In the genomic region with DNA sequence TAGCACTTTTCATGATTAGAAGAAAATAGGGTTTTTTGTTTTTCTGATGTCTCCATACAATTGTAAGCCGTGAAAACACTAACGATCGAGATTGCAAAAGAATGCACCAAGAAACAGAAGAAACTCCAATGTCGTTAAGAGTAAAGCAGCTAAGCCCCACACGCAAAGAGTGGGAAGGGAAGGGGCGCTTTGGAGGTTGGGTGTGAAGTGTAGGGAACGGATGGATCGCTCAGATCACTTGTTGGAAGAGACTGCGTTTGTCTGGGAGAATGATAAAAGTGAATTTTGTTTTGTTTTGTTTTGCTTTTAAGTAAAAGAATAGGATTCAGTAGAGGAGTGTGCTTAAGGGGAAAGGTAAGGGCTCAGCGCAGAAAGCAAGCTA, we compare ENCODE assay signal across 8 mouse cellular contexts. TPM values are rescaled to one million over a fixed set of nuclear protein-coding genes. Genes with fewer than 3 reads are reported as not detected.
A peak's percentile ranks its signal among the peaks of the same experiment; 100 is the strongest.
DNase-seq lines count a peak whose midpoint lies in the region; ATAC-seq and TF ChIP-seq lines count a peak whose summit lies in the region.

No protein-coding gene starts in this region.

- no peaks in the 10 kb centered on the region for H3K9me3 ChIP-seq in kidney, postnatal 0 days (replicated peaks; ENCODE audit: low read length)
- H3K9me3 ChIP-seq in embryonic facial prominence, embryonic 14.5 days (ENCODE audit: control insufficient read depth, low read length), result no peaks in the 10 kb centered on the region
- H3K9me3 ChIP-seq in intestine, embryonic 15.5 days, result no peaks in the 10 kb centered on the region
- no peaks in the 10 kb centered on the region for H3K9me3 ChIP-seq in neural tube, embryonic 13.5 days

- no peak for TF ChIP-seq CTCF in kidney, postnatal 0 days (IDR thresholded peaks at IDR 0.05; ENCODE audit: low read depth)

- 11% methylated on average over 10 of the region's 10 CpGs for WGBS in kidney, postnatal 0 days
- 8% methylated on average over 10 of the region's 10 CpGs for WGBS in embryonic facial prominence, embryonic 14.5 days
- 25% methylated on average over 10 of the region's 10 CpGs for WGBS in intestine, embryonic 15.5 days
- 4% methylated on average over 10 of the region's 10 CpGs for WGBS in neural tube, embryonic 13.5 days

- no peak overlapping the region for H3K27ac ChIP-seq in kidney, postnatal 0 days
- no peak overlapping the region for H3K27ac ChIP-seq in embryonic facial prominence, embryonic 14.5 days (replicated peaks; ENCODE audit: low read depth, low read length)
- no peak overlapping the region for H3K27ac ChIP-seq in intestine, embryonic 15.5 days
- H3K27ac ChIP-seq in neural tube, embryonic 13.5 days (replicated peaks), result no peak overlapping the region

- H3K4me1 ChIP-seq in kidney, postnatal 0 days (replicated peaks; ENCODE audit: insufficient read depth, low read length), result peaks cover 10% of the 10 kb centered on the region; the same call in 1 of the 2 replicates
- no peaks in the 10 kb centered on the region for H3K4me1 ChIP-seq in embryonic facial prominence, embryonic 14.5 days (ENCODE audit: control insufficient read depth, insufficient read depth, low read length)
- H3K4me1 ChIP-seq in intestine, embryonic 15.5 days (replicated peaks), result peaks cover 11% of the 10 kb centered on the region; the same call in 1 of the 2 replicates
- H3K4me1 ChIP-seq in neural tube, embryonic 13.5 days (replicated peaks), result peaks cover 26% of the 10 kb centered on the region

- peak overlapping the region; percentile 57 for H3K4me3 ChIP-seq in kidney, postnatal 0 days (replicated peaks; ENCODE audit: low read depth, low read length)
- peak overlapping the region; percentile 65 for H3K4me3 ChIP-seq in embryonic facial prominence, embryonic 14.5 days (ENCODE audit: low read depth, low read length)
- peak overlapping the region; percentile 61 for H3K4me3 ChIP-seq in intestine, embryonic 15.5 days (replicated peaks)
- H3K4me3 ChIP-seq in neural tube, embryonic 13.5 days, result peak overlapping the region; percentile 68

- ATAC-seq in kidney, postnatal 0 days (replicated peaks; ENCODE audit: low FRiP score, low read depth), result no peak
- no peak for ATAC-seq in embryonic facial prominence, embryonic 14.5 days (ENCODE audit: low read depth)
- ATAC-seq in intestine, embryonic 15.5 days, result no peak
- no peak for ATAC-seq in neural tube, embryonic 13.5 days (ENCODE audit: low read depth)

- peak overlapping the region; percentile 99 for H3K4me2 ChIP-seq in kidney, postnatal 0 days (ENCODE audit: low read length)
- peak overlapping the region; percentile 98 for H3K4me2 ChIP-seq in embryonic facial prominence, embryonic 14.5 days (ENCODE audit: low read depth, low read length)
- H3K4me2 ChIP-seq in intestine, embryonic 15.5 days (replicated peaks), result peak overlapping the region; percentile 100
- peak overlapping the region; percentile 96 for H3K4me2 ChIP-seq in neural tube, embryonic 13.5 days

- DNase-seq in kidney, postnatal 0 days (ENCODE audit: low spot score), result no peak
- no peak for DNase-seq in kidney, adult 11 months
- DNase-seq in embryonic facial prominence, embryonic 14.5 days (ENCODE audit: low spot score), result no peak
- DNase-seq in adrenal gland, adult 8-10 months, result no peak
- DNase-seq in urinary bladder, adult 2 months (ENCODE audit: low spot score), result no peak
- DNase-seq in left cerebral cortex, postnatal 4 days, result no peak

- peak overlapping the region; percentile 56 for H3K9ac ChIP-seq in kidney, postnatal 0 days (ENCODE audit: low read depth, low read length)
- peak overlapping the region; percentile 69 for H3K9ac ChIP-seq in embryonic facial prominence, embryonic 14.5 days (ENCODE audit: low read depth, low read length)
- peak overlapping the region; percentile 50 for H3K9ac ChIP-seq in intestine, embryonic 15.5 days
- peak overlapping the region; percentile 74 for H3K9ac ChIP-seq in neural tube, embryonic 13.5 days

- H3K36me3 ChIP-seq in kidney, postnatal 0 days (ENCODE audit: insufficient read depth, low read length), result no peaks in the 10 kb centered on the region
- H3K36me3 ChIP-seq in embryonic facial prominence, embryonic 14.5 days (ENCODE audit: control insufficient read depth, insufficient read depth, low read length), result no peaks in the 10 kb centered on the region
- H3K36me3 ChIP-seq in intestine, embryonic 15.5 days, result no peaks in the 10 kb centered on the region
- H3K36me3 ChIP-seq in neural tube, embryonic 13.5 days, result no peaks in the 10 kb centered on the region

- intact Hi-C loops in left cerebral cortex, postnatal 4 days (cut with DNase I), result loop anchor here (10.0 kb wide), 1 partner anchor 81 kb away; no protein-coding TSS in a partner anchor

- H3K27me3 ChIP-seq in kidney, postnatal 0 days (ENCODE audit: insufficient read depth, low read length), result no peaks in the 10 kb centered on the region
- peaks cover 14% of the 10 kb centered on the region for H3K27me3 ChIP-seq in embryonic facial prominence, embryonic 14.5 days (replicated peaks; ENCODE audit: control insufficient read depth, insufficient read depth, low read length)
- peaks cover 8% of the 10 kb centered on the region; the same call in 1 of the 2 replicates for H3K27me3 ChIP-seq in intestine, embryonic 15.5 days (replicated peaks)
- 0 out of 2 replicates have a peak, but pooled peaks cover 8% of the 10 kb centered on the region for H3K27me3 ChIP-seq in neural tube, embryonic 13.5 days

RNA-seq across cellular contexts. Expression of gene Frzb, which starts 1.5 kb away (rescaled TPM):
- polyA plus RNA-seq in kidney, postnatal 0 days (2015; fragmentation: Nextera tagmentation; extraction: Ambion mirVana), result 23.5 and 24.3 TPM in 2 replicates
- polyA plus RNA-seq in embryonic facial prominence, embryonic 14.5 days (2014; fragmentation: Nextera tagmentation; extraction: Ambion mirVana), result 22.3 and 23.5 TPM in 2 replicates
- polyA plus RNA-seq in intestine, embryonic 15.5 days (2015; fragmentation: Nextera tagmentation; extraction: Ambion mirVana), result 2.1 and 2.5 TPM in 2 replicates
- 25.6 and 26.0 TPM in 2 replicates for polyA plus RNA-seq in neural tube, embryonic 13.5 days (2015; fragmentation: Nextera tagmentation; extraction: Ambion mirVana)
- 100 to 1,000 TPM in 2 of 4 experiments, 1 to 10 TPM in 2; 3.6 to 312 (median 140) TPM for total RNA-seq in adrenal gland, adult 8-10 months (2022)
- 4.6 and 5.6 TPM in 2 replicates for polyA plus RNA-seq in urinary bladder, adult 2 months (2012; rRNA removed)
- total RNA-seq in left cerebral cortex, postnatal 4 days (2021), result 1 to 10 TPM; 7.2 to 7.7 TPM
